Mouse (Mus musculus) ES-Bruce4 (cell line): ENCODE data around the gene Onecut3. TPM values are rescaled to one million over a fixed set of nuclear protein-coding genes. Genes with fewer than 3 reads are reported as not detected.

Experiments used
- H3K27ac ChIP-seq: 2 replicates; pipeline ENCODE4 v1.5.1; 2012; ENCODE audit warnings: low read length, inconsistent platforms; ENCODE audit not compliant: insufficient read depth
- H3K27me3 ChIP-seq: 2 replicates; pipeline ENCODE4 v1.6.1; 2012; ENCODE audit warnings: mild to moderate bottlenecking, low read length, inconsistent platforms; ENCODE audit not compliant: control insufficient read depth, poor library complexity, insufficient read depth, severe bottlenecking
- H3K36me3 ChIP-seq: 2 replicates; pipeline ENCODE4 v1.6.1; 2012; ENCODE audit warnings: inconsistent platforms, mild to moderate bottlenecking, low read length, moderate library complexity; ENCODE audit not compliant: control insufficient read depth, poor library complexity, insufficient read depth, severe bottlenecking
- H3K4me1 ChIP-seq: one replicate; pipeline ENCODE4 v1.8.1; 2011; ENCODE audit warnings: low read length; ENCODE audit not compliant: control insufficient read depth, insufficient read depth
- H3K4me3 ChIP-seq: 2 replicates; pipeline ENCODE4 v1.5.1; 2011; ENCODE audit warnings: low read depth, mild to moderate bottlenecking, low read length
- H3K9ac ChIP-seq: 2 replicates; pipeline ENCODE4 v1.6.1; 2012; ENCODE audit warnings: low read depth, mild to moderate bottlenecking, inconsistent platforms; ENCODE audit not compliant: poor library complexity, severe bottlenecking
- H3K9me3 ChIP-seq: replicated peaks from 2 replicates; pipeline ENCODE4 v1.6.1; 2012; ENCODE audit warnings: mild to moderate bottlenecking, low read length, inconsistent platforms; ENCODE audit not compliant: control insufficient read depth, poor library complexity, insufficient read depth, severe bottlenecking
- CTCF ChIP-seq: IDR thresholded peaks from one replicate; pipeline ENCODE4 v1.8.1; 2011; ENCODE audit warnings: low read depth, low read length
- EP300 ChIP-seq: IDR thresholded peaks from 2 replicates; pipeline ENCODE4 v1.6.1; 2011; ENCODE audit warnings: low read depth, low read length; ENCODE audit not compliant: insufficient read depth
- POLR2A ChIP-seq: IDR thresholded peaks from one replicate; pipeline ENCODE4 v1.8.1; 2011; ENCODE audit warnings: low read length; ENCODE audit not compliant: insufficient read depth
- polyA plus RNA-seq: library from polyadenylated mRNA; stranded (reverse); fragments of >200 nt; gene quantifications from 2 replicates; pipeline ENCODE4 v1.2.4, GENCODE M21; 2011; ENCODE audit warnings: low read depth; ENCODE audit not compliant: missing spikeins, insufficient read depth, insufficient read length

Gene Onecut3
- polyA plus RNA-seq, 1 experiment: not detected

GRCm38 (mm10) chr10:80465066-80465465, 29.6 kb upstream of the Onecut3 start:
- H3K27me3 ChIP-seq: no peaks in the 10 kb centered on the region

GRCm38 (mm10) chr10:80475290-80475959, 19.2 kb upstream of the Onecut3 start:
- Histone ChIP-seq H3K9me3 (no peaks in the 10 kb centered on the region), H3K9ac (peak overlapping the region; percentile 87), H3K4me3 (peak overlapping the region; percentile 92), H3K36me3 (no peaks in the 10 kb centered on the region), H3K4me1 (peaks cover 2% of the 10 kb centered on the region), H3K27me3 (no peaks in the 10 kb centered on the region), H3K27ac (no peak overlapping the region)
- peak; percentile 9 for TF ChIP-seq POLR2A
- no peak for TF ChIP-seq CTCF

More at GRCm38 (mm10) chr10:80465066-80465465, 29.6 kb upstream of the Onecut3 start:
- peaks cover 2% of the 10 kb centered on the region for H3K4me1 ChIP-seq
- no peaks in the 10 kb centered on the region for H3K36me3 ChIP-seq
- no peak overlapping the region for H3K4me3 ChIP-seq
- TF ChIP-seq EP300: no peak
- TF ChIP-seq CTCF: no peak
- no peak overlapping the region for H3K27ac ChIP-seq
- H3K9me3 ChIP-seq: no peaks in the 10 kb centered on the region
- H3K9ac ChIP-seq: no peak overlapping the region

- no peak overlapping the region for H3K4me3 ChIP-seq
- no peaks in the 10 kb centered on the region for H3K36me3 ChIP-seq
- H3K9ac ChIP-seq: no peak overlapping the region
- no peaks in the 10 kb centered on the region for H3K4me1 ChIP-seq
- H3K9me3 ChIP-seq: no peaks in the 10 kb centered on the region
- H3K27ac ChIP-seq: no peak overlapping the region
- no peaks in the 10 kb centered on the region for H3K27me3 ChIP-seq
- no peak for TF ChIP-seq POLR2A
- no peak for TF ChIP-seq CTCF
- no peak for TF ChIP-seq EP300
Observed at GRCm38 (mm10) chr10:80478531-80478930, 16.1 kb upstream of the Onecut3 start.

- Histone ChIP-seq H3K9ac (no peak overlapping the region), H3K9me3 (no peaks in the 10 kb centered on the region), H3K27me3 (no peaks in the 10 kb centered on the region), H3K4me1 (no peaks in the 10 kb centered on the region), H3K4me3 (no peak overlapping the region), H3K36me3 (no peaks in the 10 kb centered on the region), H3K27ac (no peak overlapping the region)
- TF ChIP-seq CTCF (no peak), POLR2A (no peak), EP300 (no peak)
Observed at GRCm38 (mm10) chr10:80481002-80481401, 13.6 kb upstream of the Onecut3 start.

- H3K4me1 ChIP-seq: no peaks in the 10 kb centered on the region
- no peak overlapping the region for H3K9ac ChIP-seq
- no peaks in the 10 kb centered on the region for H3K36me3 ChIP-seq
- TF ChIP-seq POLR2A (no peak), CTCF (peak; percentile 90)
- H3K9me3 ChIP-seq: no peaks in the 10 kb centered on the region
- H3K27me3 ChIP-seq: peaks cover 4% of the 10 kb centered on the region; the same call in 1 of the 2 replicates
- no peak overlapping the region for H3K4me3 ChIP-seq
- no peak overlapping the region for H3K27ac ChIP-seq
Observed at GRCm38 (mm10) chr10:80486862-80487379, 7.7 kb upstream of the Onecut3 start.

- H3K36me3 ChIP-seq: no peaks in the 10 kb centered on the region
- no peak overlapping the region for H3K4me3 ChIP-seq
- H3K27me3 ChIP-seq: peaks cover 23% of the 10 kb centered on the region
- no peak for TF ChIP-seq POLR2A
- TF ChIP-seq CTCF: no peak
- no peak for TF ChIP-seq EP300
- H3K27ac ChIP-seq: no peak overlapping the region
- H3K9me3 ChIP-seq: no peaks in the 10 kb centered on the region
- H3K9ac ChIP-seq: no peak overlapping the region
- no peaks in the 10 kb centered on the region for H3K4me1 ChIP-seq
Observed at GRCm38 (mm10) chr10:80490051-80490450, 4.6 kb upstream of the Onecut3 start.
